In the genomic region with DNA sequence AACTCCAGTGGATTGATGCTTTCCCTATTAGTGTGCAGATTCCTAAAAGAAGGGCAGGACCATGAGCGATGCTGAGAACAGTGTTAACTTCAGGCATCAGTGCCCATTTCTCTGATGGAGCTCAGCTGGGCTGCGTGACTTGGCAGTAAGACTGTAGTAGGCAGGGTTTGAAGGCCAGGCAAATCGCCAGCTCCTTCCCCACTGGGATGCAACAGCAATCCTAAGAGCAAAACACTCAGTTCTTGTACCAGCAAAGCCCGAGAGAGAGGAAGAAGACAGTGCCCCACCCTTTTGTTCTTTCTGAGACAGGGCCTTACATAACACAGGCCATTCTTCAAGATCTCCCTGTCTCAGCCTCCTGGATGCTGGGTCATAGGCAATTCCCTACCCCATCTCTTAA, we compare ENCODE assay signal across 7 mouse cellular contexts.
DNase-seq lines count a peak whose midpoint lies in the region; ATAC-seq and TF ChIP-seq lines count a peak whose summit lies in the region.

No protein-coding gene starts in this region.

- WGBS in cerebellum, adult 2 months: 14% methylated on average over 4 of the region's 4 CpGs
- 67% methylated on average over 4 of the region's 4 CpGs for WGBS in liver, postnatal 0 days (ENCODE audit: insufficient replicate concordance)

- TF ChIP-seq EP300 in liver, postnatal 0 days (IDR thresholded peaks at IDR 0.05; ENCODE audit: low read depth): no peak

- H3K4me1 ChIP-seq in megakaryocyte, embryonic 14.5 days: peaks cover 93% of the 10 kb centered on the region
- peaks cover 2% of the 10 kb centered on the region for H3K4me1 ChIP-seq in cerebellum, adult 2 months (ENCODE audit: control insufficient read depth, insufficient read depth, low read length)
- peaks cover 9% of the 10 kb centered on the region; the same call in 1 of the 2 replicates for H3K4me1 ChIP-seq in liver, postnatal 0 days (ENCODE audit: insufficient read depth)

- peak; percentile 60 to 76 for DNase-seq in cerebellum, adult 2 months
- peak; percentile 84 for DNase-seq in gastrocnemius, postnatal 25 days
- DNase-seq in left cerebral cortex, adult 18-20 months (ENCODE audit: low spot score in 2 of 2): peak; percentile 54 to 62
- peak; percentile 74 for DNase-seq in right cerebral cortex, postnatal 14 days
- no peak for DNase-seq in liver, postnatal 0 days

- H3K9ac ChIP-seq in liver, postnatal 0 days (replicated peaks): no peak overlapping the region

- H3K9me3 ChIP-seq in megakaryocyte, embryonic 14.5 days: no peaks in the 10 kb centered on the region
- H3K9me3 ChIP-seq in liver, postnatal 0 days (ENCODE audit: low read length): no peaks in the 10 kb centered on the region; the same call in 1 of the 2 replicates

- H3K4me2 ChIP-seq in liver, postnatal 0 days (ENCODE audit: low read depth, low read length): no peak overlapping the region

- H3K27me3 ChIP-seq in megakaryocyte, embryonic 14.5 days (replicated peaks): no peaks in the 10 kb centered on the region
- H3K27me3 ChIP-seq in cerebellum, adult 2 months (ENCODE audit: control insufficient read depth, insufficient read depth, low read length): no peaks in the 10 kb centered on the region
- no peaks in the 10 kb centered on the region for H3K27me3 ChIP-seq in liver, postnatal 0 days (ENCODE audit: insufficient read depth, low read length)

- ATAC-seq in megakaryocyte, adult 5-6 weeks (ENCODE audit: poor library complexity, severe bottlenecking): no peak
- no peak for ATAC-seq in liver, postnatal 0 days

- peaks cover 38% of the 10 kb centered on the region for H3K36me3 ChIP-seq in megakaryocyte, embryonic 14.5 days (replicated peaks; ENCODE audit: low read length)
- H3K36me3 ChIP-seq in liver, postnatal 0 days (replicated peaks; ENCODE audit: insufficient read depth, low read length): no peaks in the 10 kb centered on the region

- H3K27ac ChIP-seq in cerebellum, adult 2 months (ENCODE audit: insufficient read depth, low read length): no peak overlapping the region
- no peak overlapping the region for H3K27ac ChIP-seq in liver, postnatal 0 days (ENCODE audit: low read depth)

- H3K4me3 ChIP-seq in megakaryocyte, embryonic 14.5 days (replicated peaks): peak overlapping the region; percentile 78
- H3K4me3 ChIP-seq in cerebellum, adult 2 months (replicated peaks; ENCODE audit: insufficient read depth, low read depth, low read length): no peak overlapping the region
- no peak overlapping the region for H3K4me3 ChIP-seq in liver, postnatal 0 days (ENCODE audit: low read depth, low read length)

- no peak for TF ChIP-seq POLR2A in cerebellum, adult 2 months (IDR thresholded peaks at IDR 0.05; ENCODE audit: borderline replicate concordance, insufficient read depth, low read length)

- TF ChIP-seq CTCF in cerebellum, adult 2 months (IDR thresholded peaks at IDR 0.05; ENCODE audit: borderline replicate concordance, insufficient read depth, low read depth, low read length): no peak
- TF ChIP-seq CTCF in liver, postnatal 0 days (IDR thresholded peaks at IDR 0.05; ENCODE audit: low read depth): no peak
